Mouse (Mus musculus): ENCODE measurements around the gene Plcl1.

DNA sequence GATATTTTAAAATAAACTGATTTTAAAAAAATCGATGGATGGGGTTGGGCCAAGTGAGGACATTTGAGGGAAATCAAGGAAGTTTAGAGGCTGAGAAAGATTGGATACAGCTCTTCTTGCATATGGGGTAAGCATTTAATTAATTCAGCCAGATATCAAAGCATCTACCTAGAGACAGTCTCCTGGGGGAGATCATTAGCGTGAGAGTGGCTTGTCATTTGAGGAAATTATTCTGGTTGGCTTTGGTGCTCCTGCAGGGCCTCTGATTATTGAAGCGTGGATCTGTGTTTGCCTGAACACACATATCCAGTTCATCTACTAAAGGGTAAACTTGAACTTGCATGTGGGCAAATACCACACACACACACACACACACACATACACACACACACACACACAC lies 44.1 kb downstream of the Plcl1 start:
- TF ChIP-seq POLR2A (IDR thresholded peaks at IDR 0.05; ENCODE audit: insufficient read depth, low read depth, low read length) (no peak), CTCF (IDR thresholded peaks at IDR 0.05; ENCODE audit: insufficient read depth, low read depth, low read length) (no peak)
